Mouse (Mus musculus) liver, embryonic 12.5 days (tissue): Measurements from ENCODE around the gene Fam168a. TPM values are rescaled to one million over a fixed set of nuclear protein-coding genes. Genes with fewer than 3 reads are reported as not detected.

ENCODE experiments used
- ATAC-seq: fragments of 200-750 bp; cut with Nextera tagmentation; 2 replicates; pipeline ENCODE4 v1.8.0; 2017; ENCODE audit warnings: moderate number of reproducible peaks, mild to moderate bottlenecking, moderate library complexity
- H3K27ac ChIP-seq: fragments of 300-500 bp; sonication (generic); 2 replicates; pipeline ENCODE4 v1.5.1; 2016; ENCODE audit warnings: mild to moderate bottlenecking
- H3K27me3 ChIP-seq: fragments of 300-500 bp; sonication (generic); replicated peaks from 2 replicates; pipeline ENCODE4 v1.6.1; 2016; ENCODE audit warnings: mild to moderate bottlenecking, moderate library complexity
- H3K36me3 ChIP-seq: fragments of 300-500 bp; sonication (generic); 2 replicates; pipeline ENCODE4 v1.6.1; 2016; ENCODE audit warnings: mild to moderate bottlenecking, moderate library complexity
- H3K4me1 ChIP-seq: fragments of 300-500 bp; sonication (generic); 2 replicates; pipeline ENCODE4 v1.6.1; 2016
- H3K4me2 ChIP-seq: fragments of 300-500 bp; sonication (generic); 2 replicates; pipeline ENCODE4 v1.6.1; 2016; ENCODE audit warnings: mild to moderate bottlenecking, moderate library complexity
- H3K4me3 ChIP-seq: fragments of 300-500 bp; sonication (generic); 2 replicates; pipeline ENCODE4 v1.5.1; 2016; ENCODE audit warnings: mild to moderate bottlenecking, moderate library complexity
- H3K9ac ChIP-seq: fragments of 300-500 bp; sonication (generic); 2 replicates; pipeline ENCODE4 v1.6.1; 2016; ENCODE audit warnings: mild to moderate bottlenecking, moderate library complexity
- H3K9me3 ChIP-seq: fragments of 300-500 bp; sonication (generic); replicated peaks from 2 replicates; pipeline ENCODE4 v1.6.1; 2016; ENCODE audit warnings: mild to moderate bottlenecking, moderate library complexity
- WGBS: fragments of 180-500 bp; shearing (Covaris S2); methylation state at CpG from one replicate; pipeline ENCODE4 v1.1.7; 2016; ENCODE audit not compliant: insufficient replicate concordance; 5-methylcytosine and 5-hydroxymethylcytosine counted together
- polyA plus RNA-seq: library from polyadenylated mRNA; unstranded; fragments of >200 nt; fragmentation: Nextera tagmentation; extraction: Ambion mirVana; gene quantifications from 2 replicates; pipeline ENCODE4 v1.2.1, GENCODE M21; 2016

Fam168a gene
- polyA plus RNA-seq, 1 experiment from 2014 or later, result 7.1 TPM

DNA sequence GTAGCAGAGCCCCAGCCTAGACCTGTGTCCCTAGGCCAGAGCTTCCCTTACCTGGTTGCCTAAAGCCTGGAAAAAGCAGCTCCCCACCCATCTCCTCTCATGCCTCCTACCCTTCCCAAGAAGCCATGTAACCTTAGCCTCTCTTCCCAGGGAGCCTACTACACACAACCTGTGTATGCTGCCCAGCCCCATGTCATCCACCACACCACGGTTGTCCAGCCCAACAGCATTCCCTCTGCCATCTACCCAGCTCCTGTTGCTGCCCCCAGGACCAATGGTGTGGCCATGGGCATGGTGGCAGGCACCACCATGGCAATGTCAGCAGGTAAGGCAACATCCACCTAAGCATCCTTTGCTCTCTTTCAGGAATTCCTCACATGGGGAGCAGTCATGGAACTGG lies 127.4 kb downstream of the Fam168a start:
- WGBS, result 79% methylated on average over 1 of the region's 1 CpGs
- Histone ChIP-seq H3K9me3 (no peaks in the 10 kb centered on the region), H3K9ac (no peak overlapping the region), H3K4me1 (peaks cover 35% of the 10 kb centered on the region), H3K4me2 (no peak overlapping the region), H3K27me3 (no peaks in the 10 kb centered on the region), H3K4me3 (no peak overlapping the region), H3K27ac (0 out of 2 replicates have a peak overlapping the region, but pooled peaks have one; percentile 4), H3K36me3 (peaks cover 10% of the 10 kb centered on the region)
- no peak for ATAC-seq

DNA sequence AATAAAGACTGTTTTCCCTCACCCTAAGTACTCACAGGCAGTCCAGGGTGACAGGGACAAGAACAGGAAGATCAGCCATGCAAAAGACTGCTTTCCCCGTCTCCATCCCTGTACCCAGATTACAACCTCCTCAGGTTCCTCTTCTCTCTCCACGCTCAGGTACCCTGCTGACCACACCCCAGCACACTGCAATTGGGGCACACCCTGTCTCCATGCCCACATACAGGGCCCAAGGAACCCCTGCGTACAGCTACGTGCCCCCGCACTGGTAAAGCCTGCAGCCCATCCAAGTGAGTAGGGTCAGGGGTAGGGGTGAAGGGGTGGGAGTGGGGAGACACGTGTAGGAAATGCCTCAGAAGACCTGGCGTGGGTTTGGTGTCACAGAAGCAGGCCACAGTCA lies 128.7 kb downstream of the Fam168a start:
- Histone ChIP-seq H3K9ac (no peak overlapping the region), H3K9me3 (no peaks in the 10 kb centered on the region), H3K27ac (no peak overlapping the region), H3K27me3 (no peaks in the 10 kb centered on the region), H3K4me2 (no peak overlapping the region), H3K4me1 (peaks cover 48% of the 10 kb centered on the region), H3K4me3 (no peak overlapping the region), H3K36me3 (peaks cover 10% of the 10 kb centered on the region)
- WGBS, result 78% methylated on average over 7 of the region's 7 CpGs
- ATAC-seq, result no peak

DNA sequence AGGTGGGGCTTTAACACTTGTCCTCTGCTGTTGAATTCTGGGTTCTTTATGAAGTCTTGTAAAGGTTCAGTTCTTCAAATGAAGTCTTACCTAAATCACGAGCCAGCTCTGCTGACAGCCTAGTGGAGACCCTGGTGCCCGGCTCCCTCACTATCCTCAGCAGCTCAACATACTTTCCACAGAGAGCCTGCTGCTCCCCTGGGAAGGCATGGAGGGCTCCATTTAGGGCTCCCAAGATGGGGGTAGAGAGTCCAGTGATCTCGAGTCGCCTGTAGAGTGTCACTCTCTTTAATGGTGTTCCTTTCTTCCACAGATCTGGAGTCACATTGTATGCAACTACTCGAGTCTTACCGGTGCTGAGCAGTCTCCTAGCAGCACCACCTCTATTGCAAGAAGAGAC lies 129.3 kb downstream of the Fam168a start:
- peaks cover 53% of the 10 kb centered on the region for H3K4me1 ChIP-seq
- no peak overlapping the region for H3K4me2 ChIP-seq
- H3K9ac ChIP-seq, result no peak overlapping the region
- H3K4me3 ChIP-seq, result no peak overlapping the region
- peaks cover 10% of the 10 kb centered on the region for H3K36me3 ChIP-seq
- no peak overlapping the region for H3K27ac ChIP-seq
- 82% methylated on average over 6 of the region's 6 CpGs for WGBS
- H3K27me3 ChIP-seq, result no peaks in the 10 kb centered on the region
- ATAC-seq, result no peak
- H3K9me3 ChIP-seq, result no peaks in the 10 kb centered on the region

DNA sequence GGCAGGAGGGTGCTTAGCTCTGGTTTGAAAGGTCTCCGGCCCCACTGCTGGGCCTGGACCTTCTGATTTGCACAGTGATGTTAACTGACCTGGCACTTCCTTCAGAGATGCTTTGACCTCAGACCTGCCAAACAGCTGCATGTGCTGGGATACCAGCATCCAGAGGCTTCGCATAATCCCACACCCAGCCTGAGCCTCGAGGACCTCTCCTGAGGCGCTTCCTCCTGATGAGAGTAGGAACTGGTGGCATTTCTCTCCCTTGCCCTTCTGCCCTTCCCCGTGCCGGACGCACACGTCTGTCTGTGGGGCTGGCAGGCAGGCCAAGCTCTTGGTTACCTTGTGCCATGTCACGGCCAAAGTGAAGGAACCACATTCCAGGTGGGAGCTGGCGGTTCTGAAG lies 130.2 kb downstream of the Fam168a start:
- H3K4me1 ChIP-seq, result peaks cover 63% of the 10 kb centered on the region
- 83% methylated on average over 10 of the region's 10 CpGs for WGBS

DNA sequence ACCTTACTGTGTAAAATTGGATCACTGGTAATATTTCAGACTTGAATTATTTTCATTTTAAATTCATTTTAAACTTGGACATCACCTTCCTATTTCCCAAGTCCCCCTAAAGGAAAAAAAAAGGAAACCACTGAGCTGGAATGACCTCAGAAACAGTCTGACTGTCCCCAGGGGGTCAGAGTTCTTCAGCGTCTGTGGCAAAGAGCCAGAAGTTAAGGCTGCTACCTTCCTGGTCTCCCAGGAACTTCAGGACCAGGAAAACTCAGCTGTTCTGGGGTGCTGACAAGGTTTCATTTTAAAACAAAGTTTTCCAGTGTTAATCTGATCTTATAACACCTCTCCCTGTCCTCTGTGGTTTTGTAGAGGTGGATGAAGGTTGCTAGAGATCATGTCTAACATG lies 131.3 kb downstream of the Fam168a start:
- no peak for ATAC-seq
- no peak overlapping the region for H3K9ac ChIP-seq
- H3K4me2 ChIP-seq, result no peak overlapping the region
- H3K27ac ChIP-seq, result no peak overlapping the region
- no peak overlapping the region for H3K4me3 ChIP-seq
- WGBS, result 67% methylated on average over 1 of the region's 1 CpGs
- no peaks in the 10 kb centered on the region for H3K27me3 ChIP-seq
- peaks cover 18% of the 10 kb centered on the region for H3K36me3 ChIP-seq
- H3K4me1 ChIP-seq, result peaks cover 69% of the 10 kb centered on the region
- H3K9me3 ChIP-seq, result 0 out of 2 replicates have a peak, but pooled peaks cover 6% of the 10 kb centered on the region

More for the DNA sequence above, 130.2 kb downstream of the Fam168a start:
- H3K4me3 ChIP-seq, result no peak overlapping the region
- H3K36me3 ChIP-seq, result peaks cover 10% of the 10 kb centered on the region
- H3K27ac ChIP-seq, result no peak overlapping the region
- no peak overlapping the region for H3K9ac ChIP-seq
- no peak for ATAC-seq
- no peaks in the 10 kb centered on the region for H3K27me3 ChIP-seq
- H3K4me2 ChIP-seq, result no peak overlapping the region
- no peaks in the 10 kb centered on the region for H3K9me3 ChIP-seq

DNA sequence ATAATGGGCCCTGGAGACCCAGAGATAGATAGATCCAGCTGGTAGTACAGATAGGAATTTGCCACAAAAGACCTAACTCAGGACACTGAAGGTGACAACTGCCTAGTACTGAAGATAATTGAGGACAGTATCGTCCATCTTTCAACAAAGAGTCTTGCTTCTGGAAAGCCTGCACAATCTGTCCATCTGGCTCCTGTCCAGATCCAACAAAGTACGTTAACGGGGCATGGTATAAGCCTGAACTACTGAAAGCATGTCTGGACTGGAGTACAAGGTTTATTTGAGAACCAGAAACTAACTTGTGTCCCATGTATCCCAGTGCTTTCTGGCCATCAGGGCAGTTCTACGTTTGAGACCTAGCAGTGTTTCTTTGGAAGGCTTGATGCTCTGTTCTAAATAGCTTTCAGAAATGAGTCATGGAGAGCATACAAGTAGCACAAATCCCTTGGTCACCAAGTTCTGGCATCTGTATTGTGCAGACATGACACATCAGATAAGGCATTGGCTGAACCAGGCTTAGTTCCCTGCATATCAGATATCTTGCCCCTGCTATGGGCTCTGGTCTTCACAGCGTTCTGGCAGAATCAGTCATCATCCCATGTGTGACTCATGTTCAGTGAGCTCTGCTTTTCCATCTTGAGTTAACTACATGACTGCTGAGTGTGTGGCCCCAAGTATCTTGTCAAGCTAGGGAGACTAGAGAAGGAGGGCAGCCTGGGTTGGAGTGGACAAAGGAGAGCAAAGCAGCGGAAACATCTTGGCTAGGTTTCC lies 133.4 kb downstream of the Fam168a start:
- H3K4me1 ChIP-seq, result peaks cover 82% of the 10 kb centered on the region
- H3K4me2 ChIP-seq, result peak overlapping the region; percentile 15; the same call in 1 of the 2 replicates
- H3K9me3 ChIP-seq, result 0 out of 2 replicates have a peak, but pooled peaks cover 6% of the 10 kb centered on the region
- ATAC-seq, result no peak
- no peak overlapping the region for H3K9ac ChIP-seq
- no peaks in the 10 kb centered on the region for H3K27me3 ChIP-seq
- 69% methylated on average over 6 of the region's 6 CpGs for WGBS
- peak overlapping the region; percentile 61 for H3K27ac ChIP-seq
- H3K36me3 ChIP-seq, result peaks cover 23% of the 10 kb centered on the region
- H3K4me3 ChIP-seq, result no peak overlapping the region

DNA sequence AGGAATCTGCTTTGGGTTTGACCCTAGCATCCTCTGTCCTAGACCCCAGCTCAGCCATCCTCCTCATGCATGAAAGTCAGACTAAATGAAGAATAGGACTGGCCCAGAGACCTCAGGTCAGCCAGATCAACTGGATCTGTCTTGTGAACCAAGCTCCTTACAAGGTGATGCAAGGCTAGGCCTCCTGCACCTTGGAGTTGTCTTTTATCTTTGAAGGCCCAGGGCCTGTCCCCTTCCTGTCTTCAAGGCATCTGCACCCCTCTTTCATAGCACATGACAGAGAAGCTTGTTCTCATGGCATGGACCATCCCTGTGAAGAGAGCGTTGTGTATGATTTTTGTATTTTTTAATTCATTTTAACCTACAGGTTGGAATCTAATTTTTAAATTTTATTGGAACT lies 134.5 kb downstream of the Fam168a start:
- H3K27me3 ChIP-seq, result no peaks in the 10 kb centered on the region
- H3K9ac ChIP-seq, result 0 out of 2 replicates have a peak overlapping the region, but pooled peaks have one; percentile 9
- no peak for ATAC-seq
- H3K9me3 ChIP-seq, result 0 out of 2 replicates have a peak, but pooled peaks cover 6% of the 10 kb centered on the region
- WGBS, result 73% methylated on average over 1 of the region's 1 CpGs
- peaks cover 83% of the 10 kb centered on the region for H3K4me1 ChIP-seq
- no peak overlapping the region for H3K4me3 ChIP-seq
- peak overlapping the region; percentile 61 for H3K27ac ChIP-seq
- H3K36me3 ChIP-seq, result peaks cover 25% of the 10 kb centered on the region
- no peak overlapping the region for H3K4me2 ChIP-seq

DNA sequence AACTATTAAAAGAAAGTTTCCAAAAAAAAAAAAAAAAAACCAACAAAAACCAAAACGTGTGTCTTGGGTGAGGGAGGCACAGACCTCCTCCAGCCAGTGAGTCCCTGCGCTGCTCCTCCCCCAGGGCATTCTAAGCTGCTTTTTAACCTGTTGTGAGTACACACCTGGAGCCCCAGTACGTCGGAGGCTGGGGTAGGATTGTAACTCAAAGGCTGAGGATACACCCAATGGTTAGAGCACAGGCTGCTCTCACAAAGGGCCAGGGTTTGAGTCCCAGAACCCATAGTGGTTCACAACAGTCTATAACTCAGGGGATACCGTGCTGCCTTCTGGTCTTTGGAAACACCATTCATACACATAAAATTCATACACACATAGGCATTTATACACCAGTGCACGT lies 135.2 kb downstream of the Fam168a start:
- no peak overlapping the region for H3K4me3 ChIP-seq
- 0 out of 2 replicates have a peak, but pooled peaks cover 6% of the 10 kb centered on the region for H3K9me3 ChIP-seq
- 77% methylated on average over 6 of the region's 6 CpGs for WGBS
- no peaks in the 10 kb centered on the region for H3K27me3 ChIP-seq
- peak overlapping the region; percentile 70 for H3K27ac ChIP-seq
- H3K9ac ChIP-seq, result no peak overlapping the region
- peaks cover 27% of the 10 kb centered on the region for H3K36me3 ChIP-seq
- H3K4me1 ChIP-seq, result peaks cover 83% of the 10 kb centered on the region
- H3K4me2 ChIP-seq, result no peak overlapping the region
- no peak for ATAC-seq

DNA sequence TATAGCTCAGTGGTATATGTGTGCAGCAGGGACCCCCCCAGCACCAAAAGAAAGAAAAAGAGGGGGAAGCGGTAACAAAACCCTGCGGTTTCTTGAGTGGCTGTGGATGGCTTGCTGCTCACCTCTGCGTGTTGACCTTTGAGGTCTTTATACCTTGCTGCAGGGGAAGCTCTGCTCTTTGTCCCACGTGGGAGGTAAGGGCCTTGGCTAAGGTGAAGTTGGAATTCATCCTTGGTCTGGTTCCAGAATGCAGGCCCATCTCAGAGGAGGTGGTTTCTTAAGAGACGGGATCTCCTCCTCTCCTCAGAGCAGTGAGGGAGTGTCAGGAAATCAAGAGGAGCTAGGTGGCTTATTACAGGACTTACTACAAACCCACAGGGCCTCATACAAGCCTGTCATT lies 135.7 kb downstream of the Fam168a start:
- H3K9me3 ChIP-seq, result 0 out of 2 replicates have a peak, but pooled peaks cover 6% of the 10 kb centered on the region
- H3K4me2 ChIP-seq, result no peak overlapping the region
- WGBS, result 92% methylated on average over 5 of the region's 5 CpGs
- peaks cover 33% of the 10 kb centered on the region for H3K36me3 ChIP-seq
- H3K27ac ChIP-seq, result peak overlapping the region; percentile 70
- ATAC-seq, result no peak
- H3K4me1 ChIP-seq, result peaks cover 84% of the 10 kb centered on the region
- no peak overlapping the region for H3K4me3 ChIP-seq
- no peaks in the 10 kb centered on the region for H3K27me3 ChIP-seq
- H3K9ac ChIP-seq, result no peak overlapping the region

DNA sequence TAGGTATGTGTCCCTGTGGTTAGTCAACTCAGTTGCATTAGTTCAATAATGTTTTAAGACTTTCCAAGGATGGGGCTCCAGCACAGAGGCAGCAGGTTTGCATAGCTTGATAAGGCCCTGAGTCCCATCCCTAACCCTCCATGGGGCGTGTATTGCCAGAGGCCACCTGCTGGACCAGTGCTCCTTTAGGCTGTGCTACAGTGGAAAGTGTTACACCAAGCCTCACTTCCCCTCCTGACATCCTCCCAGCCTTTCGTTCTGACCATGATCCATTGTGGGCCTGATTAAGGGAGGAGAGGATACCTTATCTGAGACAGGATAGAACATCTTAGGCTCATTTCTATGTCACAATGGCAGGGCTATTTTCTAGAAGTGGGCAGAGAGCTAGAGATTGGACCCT lies 137.4 kb downstream of the Fam168a start:
- H3K9ac ChIP-seq, result peak overlapping the region; percentile 59
- peak overlapping the region; percentile 96 for H3K27ac ChIP-seq
- H3K4me1 ChIP-seq, result peaks cover 85% of the 10 kb centered on the region

DNA sequence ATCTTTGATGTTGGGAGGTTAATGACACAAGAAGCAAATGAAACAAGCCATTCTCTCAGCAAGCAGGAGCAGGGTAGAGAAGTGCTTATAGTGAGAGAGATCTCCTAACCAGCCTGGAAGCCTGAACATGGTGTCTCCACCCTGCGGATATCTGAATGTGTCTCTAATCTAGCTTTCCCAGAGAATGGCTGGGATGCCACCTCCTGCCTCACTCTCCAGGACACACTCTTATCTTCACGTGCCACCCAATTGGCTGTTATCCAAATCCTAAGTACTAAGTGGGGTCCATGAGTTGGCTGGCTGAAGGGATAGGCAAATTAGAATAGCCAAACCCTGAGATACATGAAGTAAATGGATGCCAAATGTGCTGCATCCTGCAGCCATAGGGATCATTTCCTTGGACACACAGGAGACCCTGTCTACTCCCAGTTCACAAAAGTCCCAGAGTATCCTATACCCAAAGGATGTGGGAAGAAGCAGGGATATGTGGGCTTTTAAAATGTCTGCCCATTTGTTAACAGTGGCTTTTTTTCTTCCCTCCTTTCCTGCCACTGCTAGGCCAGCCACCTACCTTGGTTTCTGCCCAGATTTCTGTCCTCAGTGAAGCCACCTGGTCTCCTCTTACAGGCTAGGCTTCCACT lies 138.1 kb downstream of the Fam168a start:
- peak; percentile 93 for ATAC-seq
- Histone ChIP-seq H3K4me1 (peaks cover 78% of the 10 kb centered on the region), H3K4me2 (peak overlapping the region; percentile 74), H3K27ac (peak overlapping the region; percentile 96), H3K4me3 (peak overlapping the region; percentile 32), H3K27me3 (no peaks in the 10 kb centered on the region), H3K9me3 (0 out of 2 replicates have a peak, but pooled peaks cover 6% of the 10 kb centered on the region), H3K36me3 (peaks cover 56% of the 10 kb centered on the region), H3K9ac (peak overlapping the region; percentile 59)
- 17% methylated on average over 2 of the region's 2 CpGs for WGBS

More for the DNA sequence above, 137.4 kb downstream of the Fam168a start:
- Histone ChIP-seq H3K4me2 (peak overlapping the region; percentile 74), H3K36me3 (peaks cover 50% of the 10 kb centered on the region), H3K9me3 (0 out of 2 replicates have a peak, but pooled peaks cover 6% of the 10 kb centered on the region), H3K27me3 (no peaks in the 10 kb centered on the region), H3K4me3 (peak overlapping the region; percentile 32)
- 31% methylated on average over 2 of the region's 2 CpGs for WGBS
- ATAC-seq, result peak; percentile 83

DNA sequence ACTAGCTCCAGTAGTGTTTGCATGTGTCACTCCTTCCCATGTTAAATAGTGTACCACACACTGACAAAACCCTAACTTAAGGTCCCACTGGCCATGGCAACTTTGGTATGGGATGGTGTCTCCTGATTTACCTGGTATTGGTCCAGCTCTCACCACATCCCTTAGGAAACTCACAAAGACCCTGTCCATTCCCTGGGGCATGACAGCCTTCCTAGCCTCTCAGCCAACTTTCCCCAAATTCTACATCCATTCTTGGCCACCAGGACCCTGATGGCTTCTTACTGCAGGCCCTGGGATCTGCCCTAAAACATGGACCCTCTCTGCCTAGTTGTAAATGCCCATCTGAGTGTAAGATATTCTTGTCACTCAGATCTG lies 138.6 kb downstream of the Fam168a start:
- Histone ChIP-seq H3K36me3 (peaks cover 61% of the 10 kb centered on the region), H3K27me3 (no peaks in the 10 kb centered on the region), H3K27ac (peak overlapping the region; percentile 96), H3K4me3 (peak overlapping the region; percentile 32; the same call in 1 of the 2 replicates), H3K4me2 (peak overlapping the region; percentile 74), H3K4me1 (peaks cover 73% of the 10 kb centered on the region), H3K9me3 (0 out of 2 replicates have a peak, but pooled peaks cover 6% of the 10 kb centered on the region), H3K9ac (peak overlapping the region; percentile 48)
- no peak for ATAC-seq
